Mouse (Mus musculus): ENCODE data around the gene Hoxa4. TPM values are rescaled to one million over a fixed set of nuclear protein-coding genes. Genes with fewer than 3 reads are reported as not detected.

The Hoxa4 gene
- total and polyA plus RNA-seq, 2 experiments from 2014 or later = 0.08 to 0.38 TPM

GRCm38 (mm10) chr6:52227470-52228222 is 36.1 kb upstream of the Hoxa4 start:
- Histone ChIP-seq H3K27ac (ENCODE audit: low read depth) (no peak overlapping the region), H3K27me3 (ENCODE audit: control insufficient read depth, insufficient read depth, low read length) (peaks cover 98% of the 10 kb centered on the region), H3K9me3 (replicated peaks; ENCODE audit: control insufficient read depth, low read length) (no peaks in the 10 kb centered on the region), H3K4me2 (ENCODE audit: low read depth, low read length) (no peak overlapping the region), H3K36me3 (replicated peaks; ENCODE audit: control insufficient read depth, insufficient read depth, low read length) (no peaks in the 10 kb centered on the region), H3K9ac (replicated peaks; ENCODE audit: low read depth, low read length) (no peak overlapping the region), H3K4me1 (ENCODE audit: control insufficient read depth, insufficient read depth) (no peaks in the 10 kb centered on the region), H3K4me3 (ENCODE audit: low read depth, low read length) (no peak overlapping the region)
- WGBS = 9% methylated on average over 11 of the region's 11 CpGs
- TF ChIP-seq CTCF (IDR thresholded peaks at IDR 0.05; ENCODE audit: low read depth) = no peak
- no peak for TF ChIP-seq EP300 (IDR thresholded peaks at IDR 0.05; ENCODE audit: low read depth)
- ATAC-seq (ENCODE audit: insufficient read depth, low read depth) (no peak), DNase-seq (ENCODE audit: low spot score) (no peak)

DNA sequence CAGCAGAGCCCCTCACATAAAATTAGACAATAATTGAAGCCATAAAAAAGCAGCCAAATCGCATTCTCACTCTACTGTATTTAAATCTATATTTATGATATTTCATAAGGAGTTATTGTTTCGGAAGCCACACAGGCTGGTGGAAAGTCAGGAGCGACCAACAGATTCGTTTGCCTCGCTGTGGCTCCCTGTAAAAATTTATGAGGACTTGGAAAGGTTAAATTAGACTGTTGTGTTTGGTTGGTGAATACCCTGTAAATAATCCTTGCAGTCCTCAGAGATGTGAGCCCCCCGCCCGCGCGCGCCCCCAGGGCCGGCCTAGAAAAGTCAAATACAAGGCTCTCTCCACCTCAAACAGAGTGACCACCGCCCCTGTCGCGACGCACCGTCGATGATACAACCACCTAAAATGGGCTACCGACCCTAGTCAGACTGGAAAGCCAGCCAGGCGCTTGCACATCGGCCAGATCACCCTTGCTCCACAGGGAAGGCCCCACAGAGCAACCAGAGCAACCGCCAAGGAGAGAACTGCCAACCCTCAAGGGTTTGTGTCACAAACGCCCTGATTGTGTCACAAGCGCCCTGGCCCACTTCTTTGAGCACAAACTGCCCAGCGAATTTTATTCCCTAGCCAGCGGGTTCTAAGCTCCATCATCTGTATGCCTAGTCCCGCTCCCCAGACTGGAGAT is 35.2 kb upstream of the Hoxa4 start:
- TF ChIP-seq EP300 (IDR thresholded peaks at IDR 0.05; ENCODE audit: low read depth) (no peak), CTCF (IDR thresholded peaks at IDR 0.05; ENCODE audit: low read depth) (no peak)
- Histone ChIP-seq H3K27me3 (ENCODE audit: control insufficient read depth, insufficient read depth, low read length) (peaks cover 98% of the 10 kb centered on the region), H3K27ac (ENCODE audit: low read depth) (no peak overlapping the region), H3K9ac (replicated peaks; ENCODE audit: low read depth, low read length) (no peak overlapping the region), H3K9me3 (replicated peaks; ENCODE audit: control insufficient read depth, low read length) (no peaks in the 10 kb centered on the region), H3K4me2 (ENCODE audit: low read depth, low read length) (no peak overlapping the region), H3K4me1 (ENCODE audit: control insufficient read depth, insufficient read depth) (no peaks in the 10 kb centered on the region), H3K36me3 (replicated peaks; ENCODE audit: control insufficient read depth, insufficient read depth, low read length) (no peaks in the 10 kb centered on the region), H3K4me3 (ENCODE audit: low read depth, low read length) (no peak overlapping the region)
- ATAC-seq (ENCODE audit: insufficient read depth, low read depth) = no peak
- no peak for DNase-seq (ENCODE audit: low spot score)
- 8% methylated on average over 26 of the region's 26 CpGs for WGBS

- Histone ChIP-seq H3K36me3 (replicated peaks; ENCODE audit: control insufficient read depth, insufficient read depth, low read length) (no peaks in the 10 kb centered on the region), H3K9me3 (replicated peaks; ENCODE audit: control insufficient read depth, low read length) (no peaks in the 10 kb centered on the region), H3K4me2 (ENCODE audit: low read depth, low read length) (peak overlapping the region; percentile 2; the same call in 1 of the 2 replicates), H3K27me3 (ENCODE audit: control insufficient read depth, insufficient read depth, low read length) (peaks cover 98% of the 10 kb centered on the region), H3K9ac (replicated peaks; ENCODE audit: low read depth, low read length) (no peak overlapping the region), H3K27ac (ENCODE audit: low read depth) (no peak overlapping the region), H3K4me3 (ENCODE audit: low read depth, low read length) (peak overlapping the region; percentile 26; the same call in 1 of the 2 replicates), H3K4me1 (ENCODE audit: control insufficient read depth, insufficient read depth) (no peaks in the 10 kb centered on the region)
- WGBS = 4% methylated on average over 69 of the region's 69 CpGs
- ATAC-seq (ENCODE audit: insufficient read depth, low read depth) (no peak; the same call in 1 of the 2 replicates), DNase-seq (ENCODE audit: low spot score) (no peak)
- no peak for TF ChIP-seq CTCF (IDR thresholded peaks at IDR 0.05; ENCODE audit: low read depth)
- no peak for TF ChIP-seq EP300 (IDR thresholded peaks at IDR 0.05; ENCODE audit: low read depth)
Measured at GRCm38 (mm10) chr6:52225612-52226568, 34.3 kb upstream of the Hoxa4 start.

- H3K27me3 ChIP-seq (ENCODE audit: control insufficient read depth, insufficient read depth, low read length) = peaks cover 98% of the 10 kb centered on the region
- H3K36me3 ChIP-seq (replicated peaks; ENCODE audit: control insufficient read depth, insufficient read depth, low read length) = no peaks in the 10 kb centered on the region
- H3K9me3 ChIP-seq (replicated peaks; ENCODE audit: control insufficient read depth, low read length) = no peaks in the 10 kb centered on the region
- no peak overlapping the region for H3K9ac ChIP-seq (replicated peaks; ENCODE audit: low read depth, low read length)
- ATAC-seq (ENCODE audit: insufficient read depth, low read depth) (no peak), DNase-seq (ENCODE audit: low spot score) (no peak)
- no peak overlapping the region for H3K27ac ChIP-seq (ENCODE audit: low read depth)
- H3K4me1 ChIP-seq (ENCODE audit: control insufficient read depth, insufficient read depth) = no peaks in the 10 kb centered on the region
- H3K4me2 ChIP-seq (ENCODE audit: low read depth, low read length) = 0 out of 2 replicates have a peak overlapping the region, but pooled peaks have one; percentile 2
- 3% methylated on average over 35 of the region's 36 CpGs for WGBS
- peak overlapping the region; percentile 26; the same call in 1 of the 2 replicates for H3K4me3 ChIP-seq (ENCODE audit: low read depth, low read length)
- TF ChIP-seq CTCF (IDR thresholded peaks at IDR 0.05; ENCODE audit: low read depth) (no peak), EP300 (IDR thresholded peaks at IDR 0.05; ENCODE audit: low read depth) (no peak)
Measured at GRCm38 (mm10) chr6:52224895-52225611, 33.5 kb upstream of the Hoxa4 start.
